In genomic region chr7:44429534-44430488, GRCm38 (mm10) we compare ENCODE assay signal across 9 mouse cellular contexts. TPM values are rescaled to one million over a fixed set of nuclear protein-coding genes. Genes with fewer than 3 reads are reported as not detected.
DNase-seq lines count a peak whose midpoint lies in the region; TF ChIP-seq lines count a peak whose summit lies in the region.
"Had no signal": no experiment of that assay in that cellular context is flagged by ENCODE, and none has a peak within 500 bp of the region (broad histone marks: within the 10 kb centered on the region; RNA-seq: fewer than 3 reads in every experiment).

No protein-coding gene starts in this region.

- TF ChIP-seq CTCF in testis, adult 2 months (IDR thresholded peaks at IDR 0.05; ENCODE audit: control insufficient read depth, insufficient read depth, insufficient replicate concordance, low read depth, low read length) = no peak
- no peak for TF ChIP-seq CTCF in left cerebral cortex, adult 2 months (IDR thresholded peaks at IDR 0.05)
- TF ChIP-seq CTCF in olfactory bulb, adult 2 months (IDR thresholded peaks at IDR 0.05; ENCODE audit: insufficient read depth, low read depth, low read length) = no peak

- no peaks in the 10 kb centered on the region for H3K36me3 ChIP-seq in testis, adult 2 months (ENCODE audit: control insufficient read depth, insufficient read depth, low read length)

- no peak for TF ChIP-seq POLR2A in testis, adult 2 months (IDR thresholded peaks at IDR 0.05; ENCODE audit: control insufficient read depth, low read depth, low read length)
- TF ChIP-seq POLR2A in olfactory bulb, adult 2 months (IDR thresholded peaks at IDR 0.05; ENCODE audit: insufficient read depth, low read depth, low read length) = no peak

- DNase-seq in embryo, embryonic 10 days (ENCODE audit: low spot score) = peak; percentile 47
- no peak for DNase-seq in embryo, embryonic 9.5 days (ENCODE audit: extremely low spot score)
- DNase-seq in testis, postnatal 14 days (ENCODE audit: low spot score) = no peak
- peak; percentile 46 to 56 for DNase-seq in left cerebral cortex, adult 2 months (ENCODE audit: extremely low spot score in 1 of 2, low spot score in 2 of 2)
- DNase-seq in spleen, postnatal 36 days (ENCODE audit: low spot score in 2 of 2) = no peak
- no peak for DNase-seq in thymus, postnatal 36 days

- 2% methylated on average over 32 of the region's 32 CpGs for WGBS in olfactory bulb, adult 2 months

- peaks cover 10% of the 10 kb centered on the region for H3K4me1 ChIP-seq in testis, adult 2 months (ENCODE audit: control insufficient read depth, insufficient read depth, low read length)
- peaks cover 47% of the 10 kb centered on the region for H3K4me1 ChIP-seq in olfactory bulb, adult 2 months (ENCODE audit: control insufficient read depth, insufficient read depth, low read length)

- peak overlapping the region; percentile 16 for H3K4me3 ChIP-seq in testis, adult 2 months (ENCODE audit: control insufficient read depth, low read depth, low read length)
- peak overlapping the region; percentile 73 for H3K4me3 ChIP-seq in left cerebral cortex, adult 2 months
- peak overlapping the region; percentile 76 for H3K4me3 ChIP-seq in olfactory bulb, adult 2 months (ENCODE audit: insufficient read depth, low read depth, low read length)

- no peak overlapping the region for H3K27ac ChIP-seq in testis, adult 2 months (ENCODE audit: control insufficient read depth, insufficient read depth, low read depth, low read length)
- peak overlapping the region; percentile 94 for H3K27ac ChIP-seq in left cerebral cortex, adult 2 months
- H3K27ac ChIP-seq in olfactory bulb, adult 2 months (ENCODE audit: insufficient read depth, low read depth, low read length) = peak overlapping the region; percentile 57
- H3K27ac ChIP-seq: macrophage had no signal

- 0 out of 2 replicates have a peak, but pooled peaks cover 2% of the 10 kb centered on the region for H3K27me3 ChIP-seq in testis, adult 2 months (ENCODE audit: control insufficient read depth, insufficient read depth, low read length)

- intact Hi-C loops in left cerebral cortex, adult 2 months (cut with DNase I) = loop anchor here (1.0 to 2.0 kb wide), 2 partner anchors 12 to 23 kb away; no protein-coding TSS in a partner anchor

RNA-seq across cellular contexts. Expression of gene Lrrc4b, which starts 1.0 kb away (rescaled TPM):
- 0.46 and 0.55 TPM in 2 replicates for polyA plus RNA-seq in testis, adult 2 months (2012; rRNA removed)
- 100 to 1,000 TPM; 278 to 294 TPM for total RNA-seq in left cerebral cortex, adult 2 months (2021)
- polyA plus RNA-seq in olfactory bulb, adult 2 months (2012; ENCODE audit: insufficient read depth, insufficient read length, low replicate concordance, missing spikeins) = not detected in 2 replicates
- polyA plus RNA-seq: macrophage had no signal

RNA-seq across cellular contexts. Expression of gene Aspdh, which starts 35.4 kb away (rescaled TPM):
- 1.00 and 1.2 TPM in 2 replicates for polyA plus RNA-seq in testis, adult 2 months (2012; rRNA removed)
- 10 to 100 TPM in 1 of 2 experiments, 1 to 10 TPM in 1; 9.8 to 10.0 TPM for total RNA-seq in left cerebral cortex, adult 2 months (2021)
- not detected in 2 replicates for polyA plus RNA-seq in olfactory bulb, adult 2 months (2012; ENCODE audit: insufficient read depth, insufficient read length, low replicate concordance, missing spikeins)
- polyA plus RNA-seq: macrophage had no signal

RNA-seq across cellular contexts. Expression of gene Josd2, which starts 38.0 kb away (rescaled TPM):
- polyA plus RNA-seq in testis, adult 2 months (2012; rRNA removed) = 118 and 120 TPM in 2 replicates
- total RNA-seq in left cerebral cortex, adult 2 months (2021) = 10 to 100 TPM; 72.3 to 86.6 TPM
- polyA plus RNA-seq in olfactory bulb, adult 2 months (2012; ENCODE audit: insufficient read depth, insufficient read length, low replicate concordance, missing spikeins) = not detected in 2 replicates

RNA-seq across cellular contexts. Expression of gene 1700008O03Rik, which starts 44.2 kb away (rescaled TPM):
- polyA plus RNA-seq in testis, adult 2 months (2012; rRNA removed) = 112 and 131 TPM in 2 replicates
- total RNA-seq in left cerebral cortex, adult 2 months (2021) = 1 to 10 TPM; 1.5 to 2.7 TPM
- polyA plus RNA-seq in olfactory bulb, adult 2 months (2012; ENCODE audit: insufficient read depth, insufficient read length, low replicate concordance, missing spikeins) = not detected in 2 replicates

RNA-seq across cellular contexts. Expression of gene Syt3, which starts 45.9 kb away (rescaled TPM):
- 2.0 TPM in 2 replicates for polyA plus RNA-seq in testis, adult 2 months (2012; rRNA removed)
- total RNA-seq in left cerebral cortex, adult 2 months (2021) = 10 to 100 TPM; 59.5 to 63.7 TPM
- polyA plus RNA-seq in olfactory bulb, adult 2 months (2012; ENCODE audit: insufficient read depth, insufficient read length, low replicate concordance, missing spikeins) = not detected in 2 replicates
- polyA plus RNA-seq: macrophage had no signal

Comparison
In these comparisons a context has a peak if more than half of its experiments do, and no peak if none do; other contexts are left out.
1. DNase-seq: peak in embryo, embryonic 10 days (single experiment) and left cerebral cortex, adult 2 months (2 of 2); none in embryo, embryonic 9.5 days (single experiment), testis, postnatal 14 days (single experiment), spleen, postnatal 36 days (0 of 2) and thymus, postnatal 36 days (0 of 2).
2. H3K4me3 ChIP-seq: peak in every context shown above with its lines; median percentile 76 in olfactory bulb, adult 2 months; 73 in left cerebral cortex, adult 2 months; 16 in testis, adult 2 months.